Mouse (Mus musculus): ENCODE results near the gene Ilf3.

DNA sequence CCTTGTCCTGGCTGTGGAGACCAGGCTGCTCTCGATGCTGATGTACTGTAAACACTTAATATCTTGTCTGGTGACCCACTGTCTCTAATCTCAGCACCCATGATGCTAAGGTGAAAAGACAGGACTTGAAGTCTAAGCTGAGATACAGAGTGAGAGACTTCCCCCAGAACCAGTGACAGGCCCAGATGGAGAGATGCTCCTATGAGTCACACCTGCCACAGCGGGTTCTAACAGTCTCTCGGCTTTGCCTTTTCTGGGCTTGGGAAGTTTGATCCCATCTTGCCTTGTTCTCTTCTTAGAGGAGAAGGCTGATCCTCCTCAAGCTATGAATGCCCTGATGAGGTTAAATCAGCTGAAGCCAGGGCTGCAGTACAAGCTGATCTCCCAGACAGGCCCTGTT lies 29.5 kb downstream of the Ilf3 start:
- no peak for TF ChIP-seq CTCF (conservative IDR thresholded peaks at IDR 0.05; ENCODE audit: insufficient read depth, insufficient read length, low read depth, low read length)
- no peak for TF ChIP-seq POLR2A (IDR thresholded peaks at IDR 0.05; ENCODE audit: low read depth, low read length)

Measured in kidney, adult 2 months (tissue).